Mouse (Mus musculus) liver, adult 2 months (tissue): ENCODE results near the gene Cela2a.

ENCODE experiments used
- CTCF ChIP-seq: fragments of 200-500 bp; IDR thresholded peaks from 2 replicates; pipeline ENCODE4 v1.5.1; 2011; ENCODE audit warnings: low read depth, low read length, control low read depth
- POLR2A ChIP-seq: fragments of 200-500 bp; IDR thresholded peaks from 2 replicates; pipeline ENCODE4 v1.6.1; 2011; ENCODE audit warnings: low read length, control low read depth; ENCODE audit not compliant: insufficient read depth; ENCODE audit errors: extremely low read depth

- TF ChIP-seq POLR2A (no peak), CTCF (no peak)
These were observed 34.5 kb downstream of the Cela2a start for GRCm38 (mm10) chr4:141791486-141791885.
